Mouse (Mus musculus): Measurements from ENCODE around the gene Itgb4.

DNA sequence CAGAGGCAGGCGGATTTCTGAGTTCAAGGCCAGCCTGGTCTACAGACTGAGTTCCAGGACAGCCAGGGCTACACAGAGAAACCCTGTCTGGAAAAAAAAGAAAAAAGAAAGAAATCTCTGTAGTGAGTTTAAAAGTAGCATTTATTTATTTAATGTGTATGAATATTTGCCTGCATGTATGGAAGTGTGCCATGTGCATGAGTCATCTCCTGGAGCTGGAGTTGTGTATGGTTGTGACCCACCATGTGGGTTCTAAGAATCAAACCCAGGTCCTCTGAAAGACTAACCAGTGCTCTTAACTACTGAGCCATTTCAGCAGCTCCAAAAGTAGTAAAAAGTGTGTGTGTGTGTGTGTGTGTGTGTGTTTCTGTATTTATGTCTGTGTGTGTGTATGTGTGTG, 68.8 kb downstream of the Itgb4 start:
- TF ChIP-seq CTCF (IDR thresholded peaks at IDR 0.05; ENCODE audit: low read depth) (no peak), EP300 (optimal IDR thresholded peaks at IDR 0.05) (no peak)
